Mouse (Mus musculus) MEL (cell line): ENCODE measurements around the gene Dhx35. TPM values are rescaled to one million over a fixed set of nuclear protein-coding genes. Genes with fewer than 3 reads are reported as not detected.
A peak's percentile ranks its signal among the peaks of the same experiment; 100 is the strongest.

ENCODE experiments used
- DNase-seq: peaks from one replicate; pipeline ENCODE4 v3.0.0; 2011; ENCODE audit warnings: low read depth, low spot score
- H3K27ac ChIP-seq: 2 replicates; pipeline ENCODE4 v1.5.1; 2012; ENCODE audit warnings: low read depth, mild to moderate bottlenecking, control low read depth, low read length, moderate library complexity; ENCODE audit not compliant: control insufficient read depth
- H3K27me3 ChIP-seq, 2 experiments: fragments of 150-350 bp in 1 of 2; sonication (generic) in 1 of 2; 2 replicates each; pipeline ENCODE4 v1.6.1; 2012; ENCODE audit warnings: low read length in 2 of 2, mild to moderate bottlenecking in 2 of 2, improper control_type of control experiment in 1 of 2, moderate library complexity in 1 of 2; ENCODE audit not compliant: insufficient read depth in 2 of 2, control insufficient read depth in 1 of 2
- H3K36me3 ChIP-seq, 2 experiments: 2 replicates each; pipeline ENCODE4 v1.6.1; 2012 to 2014; ENCODE audit warnings: low read length in 2 of 2, improper control_type of control experiment in 1 of 2, inconsistent platforms in 1 of 2, mild to moderate bottlenecking in 1 of 2; ENCODE audit not compliant: insufficient read depth in 2 of 2, control insufficient read depth in 1 of 2
- H3K4me1 ChIP-seq, 2 experiments: fragments of 150-350 bp in 1 of 2; sonication (generic) in 1 of 2; 2 replicates each; pipeline ENCODE4 v1.6.1; 2012; ENCODE audit warnings: low read length in 2 of 2, improper control_type of control experiment in 1 of 2, mild to moderate bottlenecking in 1 of 2; ENCODE audit not compliant: insufficient read depth in 2 of 2, control insufficient read depth in 1 of 2
- H3K4me3 ChIP-seq, 2 experiments: fragments of 150-350 bp in 1 of 2; sonication (generic) in 1 of 2; 2 replicates each; pipeline ENCODE4 v1.5.1; 2012; ENCODE audit warnings: low read depth in 2 of 2, low read length in 2 of 2, mild to moderate bottlenecking in 2 of 2, moderate library complexity in 2 of 2, control low read depth in 1 of 2, improper control_type of control experiment in 1 of 2; ENCODE audit not compliant: control insufficient read depth in 1 of 2, insufficient read depth in 1 of 2
- H3K79me2 ChIP-seq: 2 replicates; pipeline ENCODE4 v1.6.1; 2012; ENCODE audit warnings: mild to moderate bottlenecking, low read length, moderate library complexity; ENCODE audit not compliant: control insufficient read depth, poor library complexity, insufficient read depth
- H3K9ac ChIP-seq: 2 replicates; pipeline ENCODE4 v1.6.1; 2012; ENCODE audit warnings: low read depth, mild to moderate bottlenecking, control low read depth, low read length, moderate library complexity; ENCODE audit not compliant: control insufficient read depth, poor library complexity, severe bottlenecking
- H3K9me3 ChIP-seq: fragments of 150-350 bp; sonication (generic); replicated peaks from 2 replicates; pipeline ENCODE4 v1.6.1; 2012; ENCODE audit warnings: mild to moderate bottlenecking, low read length, improper control_type of control experiment, moderate library complexity; ENCODE audit not compliant: insufficient read depth
- ETS1 ChIP-seq: IDR thresholded peaks from 2 replicates; pipeline ENCODE4 v1.6.1; 2012; ENCODE audit warnings: low read depth, mild to moderate bottlenecking, inconsistent platforms, low read length, improper control_type of control experiment, moderate library complexity
- GABPA ChIP-seq: IDR thresholded peaks from 2 replicates; pipeline ENCODE4 v1.6.1; 2012; ENCODE audit warnings: low read depth, mild to moderate bottlenecking, inconsistent platforms, low read length, improper control_type of control experiment, moderate library complexity
- GATA1 ChIP-seq: IDR thresholded peaks from 2 replicates; pipeline ENCODE4 v1.6.1; 2011; ENCODE audit warnings: low read depth, low read length, improper control_type of control experiment
- JUND ChIP-seq: IDR thresholded peaks from 2 replicates; pipeline ENCODE4 v1.6.1; 2011; ENCODE audit warnings: low read depth, mild to moderate bottlenecking, improper control_type of control experiment, low read length
- KAT2A ChIP-seq: conservative IDR thresholded peaks from 2 replicates; pipeline ENCODE4 v1.6.1; 2012; ENCODE audit warnings: low read depth, low read length, improper control_type of control experiment, inconsistent platforms
- MAX ChIP-seq: IDR thresholded peaks from 2 replicates; pipeline ENCODE4 v1.6.1; 2011; ENCODE audit warnings: low read length, improper control_type of control experiment
- MYC ChIP-seq: IDR thresholded peaks from 2 replicates; pipeline ENCODE4 v1.6.1; 2011; ENCODE audit warnings: low read depth, mild to moderate bottlenecking, low read length, improper control_type of control experiment, moderate library complexity
- NELFE ChIP-seq: IDR thresholded peaks from 2 replicates; pipeline ENCODE4 v1.6.1; 2011; ENCODE audit warnings: low read depth, low read length, improper control_type of control experiment
- NRF1 ChIP-seq: IDR thresholded peaks from 2 replicates; pipeline ENCODE4 v1.6.1; 2014; ENCODE audit warnings: low read depth, mild to moderate bottlenecking, inconsistent platforms, low read length, improper control_type of control experiment, moderate library complexity; ENCODE audit not compliant: poor library complexity, insufficient read depth, severe bottlenecking
- POLR2AphosphoS2 ChIP-seq: IDR thresholded peaks from 2 replicates; pipeline ENCODE4 v1.6.1; 2011; ENCODE audit warnings: low read length, improper control_type of control experiment
- RCOR1 ChIP-seq: IDR thresholded peaks from 2 replicates; pipeline ENCODE4 v1.6.1; 2012; ENCODE audit warnings: low read depth, mild to moderate bottlenecking, inconsistent platforms, low read length, improper control_type of control experiment
- SIN3A ChIP-seq: IDR thresholded peaks from 2 replicates; pipeline ENCODE4 v1.6.1; 2012; ENCODE audit warnings: low read length, improper control_type of control experiment, inconsistent platforms
- TBP ChIP-seq: IDR thresholded peaks from 2 replicates; pipeline ENCODE4 v1.8.0; 2011; ENCODE audit warnings: low read depth, low read length, improper control_type of control experiment
- TCF12 ChIP-seq: IDR thresholded peaks from 2 replicates; pipeline ENCODE4 v1.6.1; 2014; ENCODE audit warnings: low read depth, mild to moderate bottlenecking, inconsistent platforms, low read length, improper control_type of control experiment, moderate library complexity
- USF2 ChIP-seq, 2 experiments: IDR thresholded peaks; 2 replicates each; pipeline ENCODE4 v1.6.1; 2011 to 2012; ENCODE audit warnings: improper control_type of control experiment in 2 of 2, low read length in 2 of 2, borderline replicate concordance in 1 of 2, inconsistent platforms in 1 of 2, low read depth in 1 of 2, mild to moderate bottlenecking in 1 of 2; ENCODE audit not compliant: insufficient read depth in 1 of 2
- ZKSCAN1 ChIP-seq: IDR thresholded peaks from 2 replicates; pipeline ENCODE4 v1.6.1; 2012; ENCODE audit warnings: low read depth, mild to moderate bottlenecking, inconsistent platforms, low read length, improper control_type of control experiment, moderate library complexity
- ZMIZ1 ChIP-seq: IDR thresholded peaks from 2 replicates; pipeline ENCODE4 v1.6.1; 2012; ENCODE audit warnings: low read depth, mild to moderate bottlenecking, inconsistent platforms, low read length, improper control_type of control experiment, moderate library complexity
- polyA plus RNA-seq, 2 experiments: library from polyadenylated mRNA; stranded (reverse) in 1 of 2; unstranded in 1 of 2; fragments of >175 nt in 1 of 2; fragments of >200 nt in 1 of 2; gene quantifications; 2 replicates each; pipeline versions ENCODE4 v1.2.1 to v1.2.4; 2012; ENCODE audit warnings: low replicate concordance in 2 of 2, low read depth in 1 of 2; ENCODE audit not compliant: insufficient read length in 2 of 2, insufficient read depth in 1 of 2, missing spikeins in 1 of 2
- total RNA-seq: library from RNA; depleted of rRNA; stranded (reverse); fragments of 300-350 nt; gene quantifications from 2 replicates; pipeline ENCODE4 v1.2.3, GENCODE M21; 2012

Dhx35 gene
- total and polyA plus RNA-seq, 3 experiments = 18.5 to 23.6 TPM; not detected in 1

GRCm38 (mm10) chr2:158795043-158795442, 436 bp downstream of the Dhx35 start:
- no peaks in the 10 kb centered on the region for H3K4me1 ChIP-seq
- peak overlapping the region; percentile 87 for H3K9ac ChIP-seq
- H3K9me3 ChIP-seq = no peaks in the 10 kb centered on the region
- peak overlapping the region; percentile 70 to 98 for H3K4me3 ChIP-seq
- H3K27ac ChIP-seq = peak overlapping the region; percentile 70
- DNase-seq = no peak
- H3K27me3 ChIP-seq = no peaks in the 10 kb centered on the region
- TF ChIP-seq ZKSCAN1 (no peak), TCF12 (0 out of 2 replicates have a peak, but pooled peaks have one; percentile 3)
- H3K36me3 ChIP-seq = peaks cover 0 to 3% of the 10 kb centered on the region in 2 experiments; a peak in 2 of 4 replicates
- peaks cover 6% of the 10 kb centered on the region; the same call in 1 of the 2 replicates for H3K79me2 ChIP-seq

DNA sequence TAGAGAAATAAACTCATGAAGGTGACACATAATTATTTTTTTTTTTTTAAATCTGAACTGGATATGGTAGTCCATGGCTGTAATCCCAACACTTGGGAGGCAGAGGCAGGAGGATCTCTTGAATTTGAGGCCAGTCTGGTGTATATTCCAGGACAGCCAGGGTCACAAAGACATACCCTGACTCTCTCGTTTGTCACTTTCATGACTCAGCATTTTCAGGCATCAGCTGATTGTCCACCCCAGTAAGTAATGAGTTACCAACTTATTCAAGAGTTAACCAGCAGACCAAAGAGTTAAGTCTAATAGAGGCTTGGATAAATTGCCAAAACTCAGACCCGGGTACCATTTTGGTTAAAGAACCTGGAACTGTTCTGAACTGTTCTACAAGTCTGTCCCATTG, 1.3 kb downstream of the Dhx35 start:
- DNase-seq = no peak
- Histone ChIP-seq H3K36me3 (peaks cover 0 to 3% of the 10 kb centered on the region in 2 experiments; a peak in 2 of 4 replicates), H3K27ac (no peak overlapping the region), H3K4me3 (no peak overlapping the region), H3K9me3 (no peaks in the 10 kb centered on the region), H3K9ac (no peak overlapping the region), H3K4me1 (no peaks in the 10 kb centered on the region), H3K27me3 (no peaks in the 10 kb centered on the region), H3K79me2 (peaks cover 6% of the 10 kb centered on the region)
- no peak for TF ChIP-seq SIN3A
- no peak for TF ChIP-seq GATA1
- no peak for TF ChIP-seq TCF12
- no peak for TF ChIP-seq ZMIZ1
- TF ChIP-seq MAX = no peak
- no peak for TF ChIP-seq RCOR1
- TF ChIP-seq JUND = no peak
- TF ChIP-seq ZKSCAN1 = no peak
- TF ChIP-seq NELFE = no peak
- no peak for TF ChIP-seq NRF1
- TF ChIP-seq GABPA = no peak
- no peak for TF ChIP-seq ETS1
- no peak for TF ChIP-seq MYC
- no peak for TF ChIP-seq KAT2A
- no peak for TF ChIP-seq USF2 (IDR thresholded peaks at IDR 0.05; ENCODE audit: borderline replicate concordance in 1 of 2, insufficient read depth in 1 of 2, low read depth in 1 of 2, low read length in 2 of 2)
- no peak for TF ChIP-seq POLR2AphosphoS2
- no peak for TF ChIP-seq TBP
